Mouse (Mus musculus): ENCODE measurements around the gene Hist1h3a. TPM values are rescaled to one million over a fixed set of nuclear protein-coding genes. Genes with fewer than 3 reads are reported as not detected.
A peak's percentile ranks its signal among the peaks of the same experiment; 100 is the strongest.

Gene Hist1h3a
- polyA plus RNA-seq, 1 experiment from 2014 or later, result 3.4 TPM

GRCm38 (mm10) chr13:23760240-23760971, 1.8 kb downstream of the Hist1h3a start:
- Histone ChIP-seq H3K27ac (ENCODE audit: low read depth, low read length) (peak overlapping the region; percentile 83), H3K4me1 (replicated peaks; ENCODE audit: control insufficient read depth, insufficient read depth, low read length) (peaks cover 8% of the 10 kb centered on the region; the same call in 1 of the 2 replicates), H3K9ac (ENCODE audit: low read depth, low read length) (peak overlapping the region; percentile 34; the same call in 1 of the 2 replicates), H3K4me2 (replicated peaks; ENCODE audit: low read depth, low read length) (peak overlapping the region; percentile 46), H3K36me3 (ENCODE audit: control insufficient read depth, insufficient read depth, low read length) (no peaks in the 10 kb centered on the region), H3K27me3 (ENCODE audit: control insufficient read depth, insufficient read depth, low read length) (no peaks in the 10 kb centered on the region), H3K4me3 (ENCODE audit: low read depth, low read length) (peak overlapping the region; percentile 35), H3K9me3 (ENCODE audit: control insufficient read depth, low read length) (no peaks in the 10 kb centered on the region)
- WGBS, result 2% methylated on average over 20 of the region's 27 CpGs
- ATAC-seq (ENCODE audit: low FRiP score) (peak; percentile 20; the same call in 1 of the 2 replicates), DNase-seq (ENCODE audit: low spot score) (peak; percentile 50)

- no peak overlapping the region for H3K9ac ChIP-seq (ENCODE audit: low read depth, low read length)
- DNase-seq (ENCODE audit: low spot score), result no peak
- no peaks in the 10 kb centered on the region for H3K9me3 ChIP-seq (ENCODE audit: control insufficient read depth, low read length)
- peaks cover 8% of the 10 kb centered on the region; the same call in 1 of the 2 replicates for H3K4me1 ChIP-seq (replicated peaks; ENCODE audit: control insufficient read depth, insufficient read depth, low read length)
- peak overlapping the region; percentile 83 for H3K27ac ChIP-seq (ENCODE audit: low read depth, low read length)
- no peak for ATAC-seq (ENCODE audit: low FRiP score)
- no peaks in the 10 kb centered on the region for H3K27me3 ChIP-seq (ENCODE audit: control insufficient read depth, insufficient read depth, low read length)
- H3K4me3 ChIP-seq (ENCODE audit: low read depth, low read length), result peak overlapping the region; percentile 13
- H3K36me3 ChIP-seq (ENCODE audit: control insufficient read depth, insufficient read depth, low read length), result no peaks in the 10 kb centered on the region
- 72% methylated on average over 1 of the region's 1 CpGs for WGBS
- peak overlapping the region; percentile 46 for H3K4me2 ChIP-seq (replicated peaks; ENCODE audit: low read depth, low read length)
Measured at GRCm38 (mm10) chr13:23759916-23760239, 2.3 kb downstream of the Hist1h3a start.

GRCm38 (mm10) chr13:23759251-23759771, 2.9 kb downstream of the Hist1h3a start:
- H3K4me1 ChIP-seq (replicated peaks; ENCODE audit: control insufficient read depth, insufficient read depth, low read length), result peaks cover 7% of the 10 kb centered on the region; the same call in 1 of the 2 replicates
- no peak for ATAC-seq (ENCODE audit: low FRiP score)
- WGBS, result 69% methylated on average over 3 of the region's 3 CpGs
- no peak overlapping the region for H3K4me3 ChIP-seq (ENCODE audit: low read depth, low read length)
- no peaks in the 10 kb centered on the region for H3K36me3 ChIP-seq (ENCODE audit: control insufficient read depth, insufficient read depth, low read length)
- DNase-seq (ENCODE audit: low spot score), result no peak
- no peak overlapping the region for H3K27ac ChIP-seq (ENCODE audit: low read depth, low read length)
- no peaks in the 10 kb centered on the region for H3K27me3 ChIP-seq (ENCODE audit: control insufficient read depth, insufficient read depth, low read length)
- H3K9ac ChIP-seq (ENCODE audit: low read depth, low read length), result no peak overlapping the region
- H3K9me3 ChIP-seq (ENCODE audit: control insufficient read depth, low read length), result no peaks in the 10 kb centered on the region
- H3K4me2 ChIP-seq (replicated peaks; ENCODE audit: low read depth, low read length), result no peak overlapping the region

GRCm38 (mm10) chr13:23757921-23758320, 4.3 kb downstream of the Hist1h3a start:
- 63% methylated on average over 3 of the region's 3 CpGs for WGBS
- Histone ChIP-seq H3K36me3 (ENCODE audit: control insufficient read depth, insufficient read depth, low read length) (no peaks in the 10 kb centered on the region), H3K4me3 (ENCODE audit: low read depth, low read length) (no peak overlapping the region), H3K4me2 (replicated peaks; ENCODE audit: low read depth, low read length) (no peak overlapping the region), H3K9me3 (ENCODE audit: control insufficient read depth, low read length) (no peaks in the 10 kb centered on the region), H3K4me1 (replicated peaks; ENCODE audit: control insufficient read depth, insufficient read depth, low read length) (peaks cover 5% of the 10 kb centered on the region; the same call in 1 of the 2 replicates), H3K27me3 (ENCODE audit: control insufficient read depth, insufficient read depth, low read length) (no peaks in the 10 kb centered on the region), H3K9ac (ENCODE audit: low read depth, low read length) (no peak overlapping the region), H3K27ac (ENCODE audit: low read depth, low read length) (no peak overlapping the region)
- DNase-seq (ENCODE audit: low spot score), result no peak
- ATAC-seq (ENCODE audit: low FRiP score), result no peak

GRCm38 (mm10) chr13:23757211-23757773, 4.9 kb downstream of the Hist1h3a start:
- H3K4me1 ChIP-seq (replicated peaks; ENCODE audit: control insufficient read depth, insufficient read depth, low read length), result peaks cover 5% of the 10 kb centered on the region; the same call in 1 of the 2 replicates
- 3% methylated on average over 12 of the region's 23 CpGs for WGBS
- H3K9ac ChIP-seq (ENCODE audit: low read depth, low read length), result peak overlapping the region; percentile 53
- ATAC-seq (ENCODE audit: low FRiP score), result no peak
- H3K4me2 ChIP-seq (replicated peaks; ENCODE audit: low read depth, low read length), result peak overlapping the region; percentile 48
- H3K9me3 ChIP-seq (ENCODE audit: control insufficient read depth, low read length), result no peaks in the 10 kb centered on the region
- peak overlapping the region; percentile 82 for H3K27ac ChIP-seq (ENCODE audit: low read depth, low read length)
- H3K36me3 ChIP-seq (ENCODE audit: control insufficient read depth, insufficient read depth, low read length), result no peaks in the 10 kb centered on the region
- DNase-seq (ENCODE audit: low spot score), result peak; percentile 65
- H3K27me3 ChIP-seq (ENCODE audit: control insufficient read depth, insufficient read depth, low read length), result no peaks in the 10 kb centered on the region
- peak overlapping the region; percentile 32 for H3K4me3 ChIP-seq (ENCODE audit: low read depth, low read length)

- DNase-seq (ENCODE audit: low spot score) (peak; percentile 94), ATAC-seq (ENCODE audit: low FRiP score) (peak; percentile 71)
- under 1% methylated on average over 12 of the region's 22 CpGs for WGBS
- Histone ChIP-seq H3K4me2 (replicated peaks; ENCODE audit: low read depth, low read length) (peak within 1 kb of the TSS; percentile 48), H3K4me1 (replicated peaks; ENCODE audit: control insufficient read depth, insufficient read depth, low read length) (peaks cover 5% of the 10 kb centered on the region; the same call in 1 of the 2 replicates), H3K27ac (ENCODE audit: low read depth, low read length) (peak within 1 kb of the TSS; percentile 82), H3K9me3 (ENCODE audit: control insufficient read depth, low read length) (no peaks in the 10 kb centered on the region), H3K36me3 (ENCODE audit: control insufficient read depth, insufficient read depth, low read length) (no peaks in the 10 kb centered on the region), H3K4me3 (ENCODE audit: low read depth, low read length) (peak within 1 kb of the TSS; percentile 32), H3K9ac (ENCODE audit: low read depth, low read length) (peak within 1 kb of the TSS; percentile 53), H3K27me3 (ENCODE audit: control insufficient read depth, insufficient read depth, low read length) (no peaks in the 10 kb centered on the region)
Measured at GRCm38 (mm10) chr13:23756790-23757189, 5.4 kb downstream of the Hist1h3a start, which contains the start of gene Hist1h4b. TSS of gene Hist1h4b (plus strand) at chr13:23757013.

GRCm38 (mm10) chr13:23755000-23755399, 7.2 kb downstream of the Hist1h3a start:
- no peak for ATAC-seq (ENCODE audit: low FRiP score)
- H3K27me3 ChIP-seq (ENCODE audit: control insufficient read depth, insufficient read depth, low read length), result no peaks in the 10 kb centered on the region
- no peak for DNase-seq (ENCODE audit: low spot score)
- H3K27ac ChIP-seq (ENCODE audit: low read depth, low read length), result no peak overlapping the region
- no peak overlapping the region for H3K4me2 ChIP-seq (replicated peaks; ENCODE audit: low read depth, low read length)
- H3K4me1 ChIP-seq (replicated peaks; ENCODE audit: control insufficient read depth, insufficient read depth, low read length), result peaks cover 5% of the 10 kb centered on the region; the same call in 1 of the 2 replicates
- H3K9ac ChIP-seq (ENCODE audit: low read depth, low read length), result no peak overlapping the region
- H3K4me3 ChIP-seq (ENCODE audit: low read depth, low read length), result no peak overlapping the region
- no peaks in the 10 kb centered on the region for H3K36me3 ChIP-seq (ENCODE audit: control insufficient read depth, insufficient read depth, low read length)
- H3K9me3 ChIP-seq (ENCODE audit: control insufficient read depth, low read length), result no peaks in the 10 kb centered on the region

GRCm38 (mm10) chr13:23753314-23754078, 8.7 kb downstream of the Hist1h3a start:
- ATAC-seq (ENCODE audit: low FRiP score), result no peak
- H3K36me3 ChIP-seq (ENCODE audit: control insufficient read depth, insufficient read depth, low read length), result no peaks in the 10 kb centered on the region
- no peak for DNase-seq (ENCODE audit: low spot score)
- peak overlapping the region; percentile 39; the same call in 1 of the 2 replicates for H3K4me2 ChIP-seq (replicated peaks; ENCODE audit: low read depth, low read length)
- no peak overlapping the region for H3K9ac ChIP-seq (ENCODE audit: low read depth, low read length)
- H3K27ac ChIP-seq (ENCODE audit: low read depth, low read length), result peak overlapping the region; percentile 54; the same call in 1 of the 2 replicates
- 65% methylated on average over 4 of the region's 4 CpGs for WGBS
- 0 out of 2 replicates have a peak, but pooled peaks cover 3% of the 10 kb centered on the region for H3K4me1 ChIP-seq (replicated peaks; ENCODE audit: control insufficient read depth, insufficient read depth, low read length)
- H3K9me3 ChIP-seq (ENCODE audit: control insufficient read depth, low read length), result no peaks in the 10 kb centered on the region
- H3K27me3 ChIP-seq (ENCODE audit: control insufficient read depth, insufficient read depth, low read length), result no peaks in the 10 kb centered on the region
- H3K4me3 ChIP-seq (ENCODE audit: low read depth, low read length), result no peak overlapping the region; the same call in 1 of the 2 replicates
